Mouse (Mus musculus): Measurements from ENCODE around the gene C1qtnf6. TPM values are rescaled to one million over a fixed set of nuclear protein-coding genes. Genes with fewer than 3 reads are reported as not detected.

Gene C1qtnf6
- total RNA-seq, 2 experiments from 2014 or later, result 14.1 to 15.0 TPM

GRCm38 (mm10) chr15:78518221-78518620 is 13.0 kb downstream of the C1qtnf6 start:
- DNase-seq (ENCODE audit: low spot score in 2 of 2), result no peak

DNA sequence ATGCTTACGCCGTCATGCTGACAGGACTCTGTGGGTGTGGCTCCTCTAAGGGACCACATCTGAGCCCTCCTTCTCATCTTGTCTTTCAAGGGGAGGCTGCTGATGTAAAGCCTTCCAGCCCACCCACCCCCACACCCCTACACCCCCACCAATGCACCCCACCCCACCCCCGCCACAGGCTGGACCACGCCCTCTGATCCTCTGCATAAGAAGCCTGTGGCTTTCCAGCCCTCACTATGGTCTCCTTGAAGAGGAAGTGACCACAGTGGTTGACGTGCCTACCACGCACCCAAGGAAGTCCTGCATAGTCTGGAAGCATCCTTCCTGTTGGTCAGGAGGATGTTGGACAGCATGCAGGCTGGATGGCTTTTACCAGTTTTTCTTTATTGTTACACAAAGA is 15.5 kb downstream of the C1qtnf6 start:
- DNase-seq (ENCODE audit: low spot score in 2 of 2), result no peak

DNA sequence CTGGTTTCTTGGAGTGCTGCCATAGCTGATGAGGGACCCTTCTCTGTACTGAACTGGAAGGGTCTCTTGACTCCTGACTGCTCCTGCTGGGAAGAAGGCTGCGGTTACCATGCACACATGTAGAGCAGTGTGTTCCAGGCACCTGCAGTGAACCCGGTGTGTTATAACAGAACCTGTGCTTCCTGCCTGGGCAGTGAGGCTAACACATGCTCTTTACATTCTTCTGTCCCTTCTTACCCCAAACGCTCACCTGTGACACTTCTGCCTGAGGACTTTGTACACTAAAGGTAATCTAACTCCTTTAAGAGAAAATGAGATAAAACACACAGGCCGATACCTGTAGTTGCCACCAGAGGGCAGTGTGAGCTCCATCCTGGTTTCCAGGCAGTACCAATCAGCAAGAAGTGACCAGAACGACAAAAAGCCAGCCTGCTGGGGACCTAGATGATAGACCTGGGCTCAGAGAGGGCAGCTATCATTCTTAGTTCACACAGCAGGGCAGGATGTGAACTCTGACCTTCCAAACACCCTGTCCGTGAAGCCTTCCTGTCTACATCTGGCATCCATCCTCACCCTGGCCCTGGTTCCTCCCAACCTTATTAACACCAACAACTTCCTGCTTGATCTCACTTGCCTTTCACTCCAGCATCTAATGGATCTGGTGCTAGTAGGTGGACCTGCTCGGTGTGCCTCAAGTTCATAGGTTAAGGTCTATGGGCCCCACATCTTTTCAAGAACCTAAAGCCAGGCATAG is 16.6 kb downstream of the C1qtnf6 start:
- DNase-seq (ENCODE audit: low spot score in 2 of 2), result peak; percentile 81 to 82

DNA sequence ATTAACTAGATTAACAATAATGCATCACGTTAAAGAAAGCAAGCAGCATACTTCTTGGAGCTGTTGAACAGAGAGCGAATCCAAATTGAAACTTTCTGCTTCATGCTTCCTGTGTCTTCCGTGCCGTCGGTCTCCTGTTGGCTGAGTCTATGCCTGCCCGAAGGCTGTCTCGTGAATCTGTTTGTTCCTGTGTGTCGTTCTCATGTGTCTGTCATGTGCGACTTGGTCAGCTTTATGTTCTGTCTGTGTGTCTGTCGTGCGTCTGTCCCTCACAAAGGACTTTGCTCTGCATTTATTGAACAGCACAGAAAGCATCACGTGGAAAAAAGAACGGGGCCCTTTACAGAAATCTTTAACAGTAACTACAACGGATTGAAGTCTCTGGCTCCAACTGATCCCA is 18.2 kb downstream of the C1qtnf6 start:
- DNase-seq (ENCODE audit: low spot score in 2 of 2), result no peak

GRCm38 (mm10) chr15:78511951-78512350 is 19.3 kb downstream of the C1qtnf6 start:
- DNase-seq (ENCODE audit: low spot score in 2 of 2), result no peak

- no peak for DNase-seq (ENCODE audit: low spot score in 2 of 2)
Observed at GRCm38 (mm10) chr15:78510736-78511135, 20.5 kb downstream of the C1qtnf6 start.

DNA sequence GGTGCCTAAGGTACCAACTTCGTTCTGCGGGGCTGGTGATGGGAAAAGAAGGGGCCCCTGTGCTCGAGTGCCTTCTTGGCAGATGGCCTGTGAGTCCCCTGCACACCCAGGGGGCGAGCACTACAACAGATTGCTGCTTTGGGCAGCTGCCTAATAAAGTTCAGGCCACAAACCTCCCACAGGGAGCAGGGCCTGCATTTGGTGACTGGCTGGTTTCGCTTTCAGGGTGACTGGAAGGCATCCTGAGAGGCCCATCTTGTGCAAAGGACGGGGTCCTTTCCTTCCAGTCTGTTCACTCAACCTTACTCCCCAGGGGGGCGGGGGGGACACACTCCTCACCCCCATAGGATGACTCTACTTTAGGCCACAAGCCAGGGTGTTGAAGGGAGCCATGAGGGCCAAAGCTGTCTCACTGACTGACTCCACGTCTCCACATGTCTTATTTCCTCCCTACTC is 21.1 kb downstream of the C1qtnf6 start:
- DNase-seq (ENCODE audit: low spot score in 2 of 2), result no peak

DNA sequence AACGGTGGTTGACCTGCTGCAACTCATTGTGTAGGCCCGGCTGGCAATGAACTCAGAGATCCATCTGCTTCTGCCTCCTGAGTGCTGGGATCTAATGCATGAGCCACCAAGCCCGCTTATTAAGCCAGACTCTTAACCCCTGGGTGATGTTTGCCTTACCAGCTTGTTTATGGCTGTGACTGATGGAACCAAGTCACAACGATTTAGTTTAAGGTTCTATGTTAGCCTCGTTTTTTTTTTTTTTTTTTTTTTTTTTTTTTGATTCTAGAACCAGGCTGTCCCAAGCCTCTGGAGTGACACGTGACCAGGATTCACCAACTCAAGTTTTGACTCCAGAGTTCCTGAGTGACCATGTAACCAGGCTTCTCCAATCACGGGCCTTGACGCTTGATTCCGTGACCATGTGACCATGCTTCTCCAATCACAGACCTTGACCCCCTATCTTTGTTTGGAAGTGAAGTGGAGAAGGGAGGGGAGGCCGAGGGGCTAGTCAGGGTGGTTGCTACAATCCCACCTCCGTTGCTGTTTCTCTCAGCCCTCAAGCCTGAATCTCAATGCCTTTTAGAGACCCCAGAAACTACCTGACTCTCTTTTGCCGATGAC is 21.8 kb downstream of the C1qtnf6 start:
- DNase-seq (ENCODE audit: low spot score in 2 of 2), result no peak

GRCm38 (mm10) chr15:78508443-78508842 is 22.8 kb downstream of the C1qtnf6 start:
- DNase-seq (ENCODE audit: low spot score in 2 of 2), result no peak

DNA sequence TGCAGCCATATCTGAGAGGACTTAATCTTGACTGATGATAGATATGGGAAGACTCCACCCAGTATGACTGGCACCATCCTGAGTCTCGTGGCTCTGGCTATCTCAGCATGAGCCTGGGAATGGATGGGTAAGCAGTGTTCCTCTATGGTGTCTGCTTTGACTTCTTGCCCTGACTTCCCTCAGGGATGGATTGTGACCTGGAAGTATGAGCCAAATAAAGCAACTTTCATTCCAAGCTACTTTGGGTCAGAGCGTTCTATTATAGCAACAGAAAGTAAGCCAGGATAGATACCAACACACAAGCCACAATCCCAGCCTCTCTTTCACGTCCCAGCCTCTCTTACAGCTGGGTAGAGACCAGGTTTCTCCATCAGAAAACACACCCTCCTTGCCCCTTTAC is 25.7 kb downstream of the C1qtnf6 start:
- no peak for DNase-seq (ENCODE audit: low spot score in 2 of 2)

DNA sequence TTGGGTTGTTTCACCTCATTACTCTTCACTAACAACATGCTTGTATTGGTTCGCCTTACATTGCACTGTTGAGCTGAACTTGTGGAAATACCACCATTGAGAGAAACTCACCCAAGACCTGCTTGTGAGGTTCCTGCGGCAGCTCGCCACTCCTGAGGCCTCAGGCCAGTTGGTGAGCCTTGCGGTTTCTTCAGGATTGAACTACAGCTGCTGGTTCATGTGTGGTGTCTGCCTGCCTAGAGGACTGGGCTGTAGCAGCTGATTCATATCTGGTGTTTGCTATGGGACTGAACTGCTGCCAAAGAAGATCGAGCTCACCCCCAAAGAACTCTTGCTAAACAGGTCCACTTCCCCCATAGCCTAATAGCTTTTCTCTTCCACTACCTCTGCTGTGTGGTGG is 26.4 kb downstream of the C1qtnf6 start:
- DNase-seq (ENCODE audit: low spot score in 2 of 2), result no peak

DNA sequence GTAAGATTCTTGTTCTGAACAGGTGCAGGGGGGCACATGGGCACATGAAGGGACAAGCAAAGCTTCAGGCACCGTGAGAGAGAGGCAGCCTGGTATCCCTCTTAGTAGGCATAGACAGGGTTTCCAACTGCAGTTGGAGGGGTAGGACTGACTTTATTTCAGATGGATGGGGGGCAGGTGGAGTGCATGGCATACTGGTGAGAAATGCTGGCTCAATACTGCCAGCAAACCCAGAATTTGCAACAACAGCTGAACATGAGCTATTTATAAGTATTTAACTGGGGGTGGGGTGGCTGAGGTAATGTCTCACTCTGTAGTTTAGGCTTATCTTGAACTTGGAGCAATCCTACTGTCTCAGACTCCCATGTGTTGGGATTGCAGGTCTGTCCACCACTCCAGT is 27.2 kb downstream of the C1qtnf6 start:
- no peak for DNase-seq (ENCODE audit: low spot score in 2 of 2)

GRCm38 (mm10) chr15:78502437-78503132 is 28.6 kb downstream of the C1qtnf6 start:
- no peak for DNase-seq (ENCODE audit: low spot score in 2 of 2)

DNA sequence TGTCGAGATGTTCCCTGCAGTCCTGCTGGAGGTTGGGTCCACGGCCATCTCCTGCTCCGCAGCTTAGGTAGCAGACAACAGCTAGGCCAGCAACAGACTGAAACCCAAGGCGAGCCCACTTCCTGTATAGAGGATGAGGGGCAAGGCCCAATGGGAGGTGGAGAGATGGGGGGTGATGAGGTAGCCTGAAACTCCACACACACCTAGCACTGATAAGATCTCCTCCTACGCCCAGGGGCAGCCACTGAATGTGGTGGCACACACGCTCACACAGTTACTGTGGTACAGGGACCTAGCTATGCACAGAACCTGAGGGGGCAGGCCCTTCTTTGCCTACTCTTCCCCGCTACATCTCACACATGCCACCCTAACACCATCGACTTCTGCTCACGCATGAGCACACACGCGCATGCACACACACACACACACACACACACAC is 36.2 kb downstream of the C1qtnf6 start, which contains the start of gene Il2rb:
Il2rb (minus strand) TSS at position 304 of the 439 bp plus-strand sequence.
- DNase-seq (ENCODE audit: low spot score in 2 of 2), result no peak

DNA sequence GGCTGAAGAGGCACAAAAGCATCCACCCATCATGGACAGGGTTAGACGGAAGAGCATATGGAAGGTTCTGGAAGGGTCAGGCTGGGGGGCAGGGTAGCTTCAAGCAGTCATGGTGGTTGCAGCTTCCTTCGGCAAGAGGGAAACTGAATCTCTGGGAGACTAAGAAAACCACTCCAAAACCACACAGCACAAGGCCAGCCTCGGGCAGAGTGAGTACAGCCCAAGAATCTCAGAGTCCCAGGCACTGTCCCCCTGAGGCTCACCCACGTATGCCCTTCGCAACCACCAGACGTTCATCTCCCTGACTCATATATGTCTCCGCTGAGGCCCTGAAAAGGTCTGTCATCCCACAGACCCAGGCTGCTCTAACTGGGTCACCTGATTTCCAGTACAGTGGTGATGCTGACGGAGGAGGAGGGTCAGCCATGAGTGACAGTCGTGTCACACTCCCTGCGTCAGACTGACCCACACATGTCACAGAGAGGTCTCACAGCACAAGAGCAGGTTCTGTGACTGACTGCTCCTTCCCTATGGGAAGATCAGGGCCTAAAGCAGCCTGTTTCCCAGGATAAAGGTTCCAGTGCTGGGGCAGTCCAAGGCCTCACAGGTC is 37.7 kb downstream of the C1qtnf6 start:
- DNase-seq (ENCODE audit: low spot score in 2 of 2), result no peak

GRCm38 (mm10) chr15:78491301-78491700 is 39.9 kb downstream of the C1qtnf6 start:
- DNase-seq (ENCODE audit: low spot score in 2 of 2), result no peak

DNA sequence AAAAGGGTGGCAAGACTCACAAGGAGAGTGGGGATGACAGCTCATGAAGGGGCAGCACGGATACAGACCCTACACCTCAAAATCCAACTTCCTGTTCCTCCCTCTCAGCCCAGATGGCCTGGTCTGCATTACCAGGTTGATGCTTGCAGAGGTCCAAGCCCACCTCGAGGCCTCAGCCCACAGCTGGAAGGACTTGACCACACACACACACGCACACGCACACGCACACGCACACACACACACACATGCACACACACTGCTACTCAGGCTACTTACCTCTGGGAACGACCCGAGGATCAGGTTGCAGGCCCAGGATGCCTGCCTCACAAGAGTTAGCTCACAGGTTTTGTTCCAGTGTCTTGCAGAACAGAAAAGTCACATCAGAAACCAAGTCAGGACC is 41.3 kb downstream of the C1qtnf6 start:
- DNase-seq (ENCODE audit: low spot score in 2 of 2), result no peak

GRCm38 (mm10) chr15:78489248-78489647 is 42.0 kb downstream of the C1qtnf6 start:
- no peak for DNase-seq (ENCODE audit: low spot score in 2 of 2)

DNA sequence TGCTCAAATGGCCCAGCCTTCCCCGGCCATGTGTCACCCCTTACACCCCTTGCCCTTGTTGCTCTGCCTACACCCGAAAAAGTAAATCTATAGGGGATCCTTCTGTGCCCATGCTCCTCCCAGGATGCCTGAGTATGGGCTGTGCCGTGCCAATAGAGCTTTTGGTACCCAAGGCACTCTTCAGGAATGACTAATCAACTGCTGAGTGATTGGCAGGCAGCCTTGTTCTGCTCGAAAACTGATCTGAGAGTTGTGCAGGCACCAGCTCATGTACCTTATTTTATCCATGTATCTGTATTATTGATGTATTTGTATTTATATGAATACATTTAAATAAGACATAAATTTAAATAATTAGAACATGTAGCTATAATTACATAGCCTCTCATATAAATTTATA is 44.1 kb downstream of the C1qtnf6 start:
- no peak for DNase-seq (ENCODE audit: low spot score in 2 of 2)

- no peak for DNase-seq (ENCODE audit: low spot score in 2 of 2)
Observed at GRCm38 (mm10) chr15:78486564-78486963, 44.7 kb downstream of the C1qtnf6 start.

DNA sequence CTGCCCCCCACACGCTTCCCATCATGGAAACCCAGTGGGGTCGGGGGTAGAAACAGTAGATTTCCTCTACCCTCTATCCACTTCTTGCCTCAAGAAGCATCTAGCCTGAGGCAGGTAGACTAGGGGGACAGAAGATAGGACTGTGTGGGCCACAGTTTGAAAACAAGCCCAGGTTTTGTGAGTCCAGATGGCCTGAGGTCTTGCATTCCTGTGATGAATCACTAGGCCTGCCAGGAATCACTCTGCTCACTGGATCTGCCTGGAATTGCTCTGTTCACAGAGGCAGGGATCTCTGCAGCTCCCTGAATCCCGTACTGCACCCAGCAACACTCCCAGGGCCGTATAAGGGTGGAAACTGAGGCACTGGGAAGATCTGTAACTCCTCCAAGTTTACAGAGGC is 47.9 kb downstream of the C1qtnf6 start:
- DNase-seq (ENCODE audit: low spot score in 2 of 2), result no peak

DNA sequence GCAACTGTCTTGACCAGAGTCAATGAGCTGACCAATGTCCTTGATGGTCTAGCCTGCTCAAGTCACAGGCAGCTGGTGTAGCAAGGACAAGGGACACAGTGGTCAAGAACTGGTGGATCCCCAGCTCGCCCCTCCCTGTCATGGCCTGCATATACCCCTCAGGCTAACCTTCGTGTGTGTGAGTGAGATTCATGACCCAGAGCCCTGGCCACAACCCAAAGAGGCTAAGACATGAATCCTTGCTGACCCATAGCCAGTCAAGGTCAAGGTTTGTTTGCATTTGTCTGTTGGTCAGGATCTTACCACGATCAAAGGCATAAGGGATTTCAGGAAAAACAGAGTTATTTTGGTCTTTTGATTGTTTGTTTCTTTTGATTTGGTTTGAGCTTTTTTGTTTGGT is 48.7 kb downstream of the C1qtnf6 start:
- no peak for DNase-seq (ENCODE audit: low spot score in 2 of 2)
